Mouse (Mus musculus) liver, adult 2 months (tissue): Measurements from ENCODE around the gene Pcnx2.

Experiments
- CTCF ChIP-seq: fragments of 200-500 bp; IDR thresholded peaks from 2 replicates; pipeline ENCODE4 v1.5.1; 2011; ENCODE audit warnings: low read depth, low read length, control low read depth
- POLR2A ChIP-seq: fragments of 200-500 bp; IDR thresholded peaks from 2 replicates; pipeline ENCODE4 v1.6.1; 2011; ENCODE audit warnings: low read length, control low read depth; ENCODE audit not compliant: insufficient read depth; ENCODE audit errors: extremely low read depth

GRCm38 (mm10) chr8:125870179-125870702 lies 27.9 kb downstream of the Pcnx2 start:
- no peak for TF ChIP-seq CTCF
- TF ChIP-seq POLR2A = no peak
